Mouse (Mus musculus) intestine, embryonic 14.5 days (tissue): Measurements from ENCODE around the gene Tbc1d2. TPM values are rescaled to one million over a fixed set of nuclear protein-coding genes. Genes with fewer than 3 reads are reported as not detected.

Source experiments
- ATAC-seq: fragments of 200-750 bp; cut with Nextera tagmentation; replicated peaks from 2 replicates; pipeline ENCODE4 v1.8.0; 2017; ENCODE audit warnings: low read depth, moderate number of reproducible peaks, moderate TSS enrichment, moderate library complexity; ENCODE audit not compliant: low FRiP score, low TSS enrichment
- DNase-seq: peaks from one replicate; pipeline ENCODE4 v3.0.0-alpha.2; 2018; ENCODE audit warnings: low spot score
- H3K27ac ChIP-seq: fragments of 300-500 bp; sonication (generic); 2 replicates; pipeline ENCODE4 v1.5.1; 2014; ENCODE audit warnings: low read depth, mild to moderate bottlenecking, control low read depth
- H3K27me3 ChIP-seq: fragments of 300-500 bp; sonication (generic); replicated peaks from 2 replicates; pipeline ENCODE4 v1.6.1; 2014; ENCODE audit warnings: low read length, control low read depth; ENCODE audit not compliant: control insufficient read depth, insufficient read depth
- H3K36me3 ChIP-seq: fragments of 300-500 bp; sonication (generic); 2 replicates; pipeline ENCODE4 v1.6.1; 2014; ENCODE audit warnings: low read length, control low read depth; ENCODE audit not compliant: control insufficient read depth, insufficient read depth
- H3K4me1 ChIP-seq: fragments of 300-500 bp; sonication (generic); replicated peaks from 2 replicates; pipeline ENCODE4 v1.6.1; 2014; ENCODE audit warnings: low read length, control low read depth, mixed read lengths; ENCODE audit not compliant: control insufficient read depth, insufficient read depth
- H3K4me2 ChIP-seq: fragments of 300-500 bp; sonication (generic); 2 replicates; pipeline ENCODE4 v1.6.1; 2014; ENCODE audit warnings: low read length
- H3K4me3 ChIP-seq: fragments of 300-500 bp; sonication (generic); 2 replicates; pipeline ENCODE4 v1.5.1; 2014; ENCODE audit warnings: low read depth, low read length, control low read depth, mixed read lengths
- H3K9ac ChIP-seq: fragments of 300-500 bp; sonication (generic); 2 replicates; pipeline ENCODE4 v1.6.1; 2014; ENCODE audit warnings: mild to moderate bottlenecking, low read length
- H3K9me3 ChIP-seq: fragments of 300-500 bp; sonication (generic); 2 replicates; pipeline ENCODE4 v1.6.1; 2016; ENCODE audit warnings: low read length, control low read depth; ENCODE audit not compliant: control insufficient read depth
- WGBS: fragments of 180-500 bp; shearing (Covaris S2); extraction: QIAGEN DNeasy Blood & Tissue Kit; methylation state at CpG from one replicate; pipeline ENCODE4 v1.1.7; 2014; 5-methylcytosine and 5-hydroxymethylcytosine counted together
- polyA plus RNA-seq: library from polyadenylated mRNA; unstranded; fragments of >200 nt; fragmentation: Nextera tagmentation; extraction: Ambion mirVana; gene quantifications from 2 replicates; pipeline ENCODE4 v1.2.1, GENCODE M21; 2014

The Tbc1d2 gene
- polyA plus RNA-seq, 1 experiment from 2014 or later, result 4.8 TPM

DNA sequence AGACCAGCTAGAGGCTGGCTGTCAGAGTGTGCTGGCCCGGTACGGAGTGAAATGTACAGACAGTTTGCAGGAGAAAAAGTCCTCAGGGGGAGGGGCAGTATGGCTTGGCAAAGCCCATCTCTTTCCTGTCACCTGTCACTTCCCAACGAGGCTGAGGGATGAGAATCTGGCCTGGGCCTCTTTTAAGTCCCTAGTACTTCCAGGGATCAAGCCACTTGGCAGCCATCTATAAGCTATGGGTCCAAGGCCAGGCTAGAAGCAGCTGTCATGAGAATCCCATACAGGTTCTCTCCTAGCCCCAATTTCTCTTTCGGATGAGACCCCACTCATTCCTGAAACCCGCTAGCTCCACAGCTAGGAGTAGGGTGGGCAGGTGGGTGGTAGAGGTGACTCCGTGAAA is 53.6 kb downstream of the Tbc1d2 start:
- Histone ChIP-seq H3K4me3 (no peak overlapping the region), H3K4me2 (no peak overlapping the region), H3K36me3 (no peaks in the 10 kb centered on the region), H3K9ac (no peak overlapping the region), H3K4me1 (no peaks in the 10 kb centered on the region), H3K27ac (no peak overlapping the region), H3K9me3 (no peaks in the 10 kb centered on the region), H3K27me3 (peaks cover 27% of the 10 kb centered on the region)
- ATAC-seq (no peak), DNase-seq (no peak)
- 77% methylated on average over 6 of the region's 6 CpGs for WGBS

DNA sequence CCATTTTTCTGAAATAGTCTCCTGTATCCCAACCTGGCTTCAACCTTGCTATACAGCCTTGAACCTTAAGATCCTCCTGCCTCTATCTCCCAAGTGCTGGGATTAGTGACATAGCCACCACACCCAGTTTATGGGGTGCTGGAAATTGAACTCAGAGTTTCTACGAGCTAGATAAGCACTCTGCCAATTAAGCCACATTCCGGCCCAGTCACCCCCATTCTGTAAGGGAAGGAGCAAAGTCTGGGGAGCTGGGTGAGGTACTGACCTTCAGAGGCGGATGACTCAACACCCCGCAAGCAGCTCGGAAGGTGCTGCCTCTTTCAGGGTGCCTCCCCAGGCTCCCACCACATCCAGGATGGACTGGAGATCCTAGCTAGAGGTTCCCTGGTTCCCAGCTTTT is 55.9 kb downstream of the Tbc1d2 start:
- 0 out of 2 replicates have a peak, but pooled peaks cover 8% of the 10 kb centered on the region for H3K27me3 ChIP-seq
- H3K4me2 ChIP-seq, result no peak overlapping the region
- ATAC-seq (no peak), DNase-seq (no peak)
- no peaks in the 10 kb centered on the region for H3K4me1 ChIP-seq
- H3K27ac ChIP-seq, result no peak overlapping the region
- no peaks in the 10 kb centered on the region for H3K36me3 ChIP-seq
- H3K9ac ChIP-seq, result no peak overlapping the region
- no peak overlapping the region for H3K4me3 ChIP-seq
- no peaks in the 10 kb centered on the region for H3K9me3 ChIP-seq
- 71% methylated on average over 5 of the region's 5 CpGs for WGBS

DNA sequence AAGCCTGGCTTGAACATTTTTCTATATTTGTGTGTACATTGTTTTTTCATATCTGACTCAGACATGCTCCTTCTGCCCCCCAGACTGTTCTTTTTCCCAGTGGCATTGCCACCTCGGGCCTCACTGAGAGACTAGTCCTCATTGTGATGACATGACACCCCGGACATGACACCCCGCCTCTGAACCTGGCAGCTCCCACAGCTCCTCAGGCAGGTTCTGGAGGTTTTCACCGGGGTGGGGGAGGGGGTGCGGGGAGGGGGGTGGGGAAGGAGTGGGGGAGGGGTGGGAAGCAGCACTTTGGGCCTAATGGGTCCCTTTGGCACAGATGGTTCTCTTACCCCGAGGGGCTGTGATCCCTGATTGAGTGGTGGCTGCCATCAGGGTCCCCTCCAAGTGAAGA is 56.5 kb downstream of the Tbc1d2 start:
- ATAC-seq, result no peak
- Histone ChIP-seq H3K9ac (no peak overlapping the region), H3K27ac (no peak overlapping the region)

DNA sequence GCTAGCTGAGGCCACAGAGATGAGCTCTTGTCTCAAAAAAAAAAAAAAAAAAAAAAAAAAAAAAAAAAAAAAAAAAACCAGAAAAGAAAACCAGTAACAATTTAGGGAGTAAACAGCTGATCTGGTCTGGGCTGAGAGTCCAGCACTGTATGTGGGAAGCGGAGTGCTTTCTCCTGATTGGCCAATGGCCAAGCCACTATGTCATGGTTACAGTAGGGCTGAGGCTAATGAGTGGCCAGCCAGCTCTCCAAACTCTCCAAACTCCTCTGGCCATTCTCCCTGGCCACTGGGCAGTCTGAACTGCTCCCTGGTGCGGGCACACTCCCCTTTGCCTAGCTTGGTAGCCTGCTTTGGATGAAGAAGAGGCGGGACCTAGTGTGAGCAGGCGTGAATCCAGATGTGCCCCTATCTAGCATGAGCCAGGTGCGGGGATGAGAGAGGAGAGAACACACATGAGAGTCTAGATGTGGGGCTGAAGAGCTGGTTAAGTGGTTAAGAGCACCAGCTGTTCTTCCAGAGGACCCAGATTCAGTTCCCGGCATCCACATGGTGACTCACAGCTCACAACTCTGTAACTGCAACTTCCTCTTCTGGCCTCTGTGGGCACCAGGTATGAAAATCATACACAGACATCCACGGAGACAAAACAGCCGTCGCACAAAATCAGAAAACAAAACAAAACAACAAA is 58.0 kb downstream of the Tbc1d2 start:
- DNase-seq, result no peak
- H3K27me3 ChIP-seq, result no peaks in the 10 kb centered on the region

More for the DNA sequence above, 56.5 kb downstream of the Tbc1d2 start:
- WGBS, result 32% methylated on average over 6 of the region's 6 CpGs
- H3K9me3 ChIP-seq, result no peaks in the 10 kb centered on the region
- H3K27me3 ChIP-seq, result 0 out of 2 replicates have a peak, but pooled peaks cover 6% of the 10 kb centered on the region
- DNase-seq, result no peak
- no peak overlapping the region for H3K4me2 ChIP-seq
- no peaks in the 10 kb centered on the region for H3K4me1 ChIP-seq
- H3K4me3 ChIP-seq, result no peak overlapping the region
- H3K36me3 ChIP-seq, result no peaks in the 10 kb centered on the region

DNA sequence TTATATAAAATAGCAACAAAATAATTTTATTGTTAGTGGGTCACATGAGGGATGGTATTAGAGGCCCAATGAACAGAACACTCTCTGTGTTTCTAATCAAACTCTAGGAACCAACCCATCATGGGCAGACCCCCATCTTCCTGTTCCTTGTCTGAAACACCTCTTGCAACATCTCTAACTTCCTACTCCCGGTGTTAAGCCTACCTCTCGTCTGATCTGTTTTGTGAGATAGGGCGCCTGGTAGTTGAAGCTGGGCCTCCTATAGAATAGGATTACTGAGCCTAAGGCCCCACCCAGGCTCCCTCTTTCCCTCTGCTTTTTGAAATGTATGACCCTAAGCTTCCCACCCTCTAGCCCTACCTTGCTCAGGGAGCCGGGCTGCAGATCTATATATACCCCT is 59.2 kb downstream of the Tbc1d2 start:
- H3K27ac ChIP-seq, result no peak overlapping the region
- ATAC-seq (no peak), DNase-seq (no peak)
- 69% methylated on average over 4 of the region's 4 CpGs for WGBS
- no peaks in the 10 kb centered on the region for H3K36me3 ChIP-seq
- H3K4me3 ChIP-seq, result no peak overlapping the region
- no peaks in the 10 kb centered on the region for H3K27me3 ChIP-seq
- H3K4me1 ChIP-seq, result no peaks in the 10 kb centered on the region
- H3K9ac ChIP-seq, result no peak overlapping the region
- H3K9me3 ChIP-seq, result no peaks in the 10 kb centered on the region
- H3K4me2 ChIP-seq, result no peak overlapping the region

More for the DNA sequence above, 58.0 kb downstream of the Tbc1d2 start:
- no peaks in the 10 kb centered on the region for H3K4me1 ChIP-seq
- H3K4me3 ChIP-seq, result no peak overlapping the region
- no peaks in the 10 kb centered on the region for H3K9me3 ChIP-seq
- no peak overlapping the region for H3K27ac ChIP-seq
- WGBS, result 88% methylated on average over 9 of the region's 9 CpGs
- H3K36me3 ChIP-seq, result no peaks in the 10 kb centered on the region
- H3K4me2 ChIP-seq, result no peak overlapping the region
- no peak overlapping the region for H3K9ac ChIP-seq
- ATAC-seq, result no peak

DNA sequence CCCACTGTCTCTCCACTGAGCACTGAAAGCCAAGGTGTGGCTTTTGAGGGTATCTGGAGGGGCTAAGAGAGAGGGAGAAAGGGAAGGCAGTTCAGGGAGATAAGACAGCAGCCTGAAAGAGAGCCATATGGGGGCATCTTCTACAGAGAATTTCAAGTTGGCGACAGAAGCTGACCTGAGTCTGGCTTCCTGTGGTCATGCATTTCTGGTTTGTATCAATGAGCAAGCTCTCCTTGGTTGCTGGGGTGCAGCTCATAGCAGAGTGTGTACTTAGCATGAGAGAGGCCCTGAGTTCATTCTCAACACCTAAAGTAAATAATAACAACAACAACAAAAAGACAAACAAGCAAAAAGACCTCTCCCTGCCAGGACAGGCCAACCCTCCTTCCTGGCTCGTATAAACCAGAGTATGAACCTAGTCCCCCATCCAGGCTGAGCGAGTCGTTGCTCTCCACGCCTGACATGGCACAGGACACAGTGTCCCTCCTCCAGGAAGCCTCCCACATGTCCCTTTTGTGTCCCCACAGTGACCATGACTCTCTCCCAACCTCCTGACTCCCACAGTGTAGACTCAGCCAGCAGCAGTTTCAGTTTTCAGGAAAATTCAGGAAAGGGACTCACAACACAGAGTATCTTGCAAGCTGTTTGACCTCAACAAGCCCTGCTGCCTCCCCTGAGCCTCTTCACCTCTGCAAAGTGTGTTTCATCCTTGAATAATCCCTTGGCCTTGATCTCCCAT is 59.9 kb downstream of the Tbc1d2 start:
- WGBS, result 68% methylated on average over 5 of the region's 5 CpGs
- H3K4me3 ChIP-seq, result no peak overlapping the region
- H3K27me3 ChIP-seq, result no peaks in the 10 kb centered on the region
- ATAC-seq, result no peak
- no peak overlapping the region for H3K4me2 ChIP-seq
- H3K9ac ChIP-seq, result no peak overlapping the region
- no peaks in the 10 kb centered on the region for H3K4me1 ChIP-seq
- DNase-seq, result no peak
- no peaks in the 10 kb centered on the region for H3K9me3 ChIP-seq
- no peak overlapping the region for H3K27ac ChIP-seq
- H3K36me3 ChIP-seq, result no peaks in the 10 kb centered on the region

DNA sequence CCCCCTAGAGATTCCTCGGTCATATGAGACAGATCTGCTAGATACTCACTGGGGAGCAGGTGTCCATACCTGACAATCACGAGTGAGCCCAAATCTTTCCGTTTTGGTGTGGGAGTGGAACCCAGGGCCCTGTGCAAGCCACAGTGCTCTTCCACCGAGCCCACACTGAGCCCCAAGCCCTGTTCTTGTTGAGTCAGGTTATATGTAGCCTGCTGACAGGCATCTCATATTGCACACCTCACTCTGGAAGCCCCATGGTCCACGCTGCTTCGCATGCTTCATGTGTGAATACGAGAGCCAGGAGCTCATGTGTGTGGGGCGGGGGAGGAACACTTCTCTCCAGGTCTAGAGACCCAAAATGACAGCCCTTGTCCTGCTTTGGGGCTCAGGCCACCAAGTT is 60.9 kb downstream of the Tbc1d2 start:
- WGBS, result 75% methylated on average over 8 of the region's 8 CpGs
- H3K4me1 ChIP-seq, result no peaks in the 10 kb centered on the region

DNA sequence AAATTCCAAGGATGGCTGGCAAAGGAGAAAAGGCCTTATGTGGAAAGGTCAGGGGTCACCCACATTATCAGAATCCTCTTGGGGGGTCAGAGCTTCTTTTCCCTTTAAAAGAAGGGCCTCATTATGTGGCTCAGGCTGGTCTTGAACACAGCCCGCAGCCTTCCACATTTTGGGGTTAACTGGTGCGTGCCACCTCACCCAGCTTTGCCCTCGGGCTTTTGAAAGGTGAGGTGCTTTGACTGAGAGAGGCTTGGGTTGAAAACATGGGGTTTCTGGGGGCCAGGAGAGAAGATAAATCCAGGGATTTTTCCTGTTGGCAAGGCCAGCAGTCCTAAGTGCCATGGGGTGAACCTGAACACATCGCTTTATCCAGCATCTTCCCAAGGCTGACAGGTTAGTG is 63.5 kb downstream of the Tbc1d2 start:
- Histone ChIP-seq H3K4me3 (no peak overlapping the region), H3K27ac (no peak overlapping the region), H3K27me3 (no peaks in the 10 kb centered on the region), H3K9me3 (no peaks in the 10 kb centered on the region), H3K9ac (no peak overlapping the region), H3K4me2 (no peak overlapping the region), H3K4me1 (no peaks in the 10 kb centered on the region), H3K36me3 (no peaks in the 10 kb centered on the region)
- ATAC-seq (no peak), DNase-seq (no peak)
- 84% methylated on average over 4 of the region's 4 CpGs for WGBS

More for the DNA sequence above, 60.9 kb downstream of the Tbc1d2 start:
- Histone ChIP-seq H3K27ac (no peak overlapping the region), H3K36me3 (no peaks in the 10 kb centered on the region), H3K27me3 (no peaks in the 10 kb centered on the region), H3K4me3 (no peak overlapping the region), H3K4me2 (no peak overlapping the region), H3K9ac (no peak overlapping the region), H3K9me3 (no peaks in the 10 kb centered on the region)
- ATAC-seq (no peak), DNase-seq (no peak)

DNA sequence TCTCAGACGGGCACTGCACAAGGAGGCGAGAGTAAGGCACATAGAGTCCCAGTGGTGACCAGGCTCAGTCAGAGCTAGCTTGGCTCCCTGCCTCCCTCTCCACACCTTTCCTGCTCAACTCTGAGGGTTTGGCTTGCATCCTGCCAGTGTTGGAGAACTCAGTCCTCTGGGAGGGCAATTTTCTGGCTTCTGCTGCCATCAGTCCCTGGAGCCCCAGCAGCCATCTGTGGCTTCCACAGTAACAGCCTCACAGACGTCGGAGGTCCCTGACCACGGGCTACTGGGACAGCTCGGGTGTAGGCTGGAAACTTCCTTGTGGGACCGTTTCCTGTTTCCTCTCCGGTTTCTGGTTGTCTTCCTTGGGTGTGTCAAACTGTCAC is 64.2 kb downstream of the Tbc1d2 start:
- H3K27ac ChIP-seq, result no peak overlapping the region
- no peaks in the 10 kb centered on the region for H3K36me3 ChIP-seq
- H3K27me3 ChIP-seq, result no peaks in the 10 kb centered on the region
- H3K9me3 ChIP-seq, result no peaks in the 10 kb centered on the region
- ATAC-seq (no peak), DNase-seq (no peak)
- H3K4me2 ChIP-seq, result no peak overlapping the region
- no peak overlapping the region for H3K9ac ChIP-seq
- no peaks in the 10 kb centered on the region for H3K4me1 ChIP-seq
- WGBS, result 65% methylated on average over 8 of the region's 8 CpGs
- H3K4me3 ChIP-seq, result no peak overlapping the region
